Mouse (Mus musculus) limb, embryonic 14.5 days (tissue): ENCODE data around the gene Cdkn2a. TPM values are rescaled to one million over a fixed set of nuclear protein-coding genes. Genes with fewer than 3 reads are reported as not detected.

ENCODE experiments used
- ATAC-seq: fragments of 200-750 bp; cut with Nextera tagmentation; 2 replicates; pipeline ENCODE4 v1.8.0; 2017; ENCODE audit warnings: low read depth, moderate number of reproducible peaks, moderate TSS enrichment; ENCODE audit not compliant: low FRiP score
- DNase-seq: peaks from one replicate; pipeline ENCODE4 v3.0.0-alpha.2; 2015; ENCODE audit warnings: low spot score
- H3K27ac ChIP-seq: fragments of 300-500 bp; sonication (generic); replicated peaks from 2 replicates; pipeline ENCODE4 v1.5.1; 2014; ENCODE audit warnings: low read depth, mild to moderate bottlenecking, low read length, moderate library complexity, mixed read lengths
- H3K27me3 ChIP-seq: fragments of 300-500 bp; sonication (generic); 2 replicates; pipeline ENCODE4 v1.6.1; 2014; ENCODE audit warnings: low read length, mixed read lengths; ENCODE audit not compliant: control insufficient read depth, insufficient read depth
- H3K36me3 ChIP-seq: fragments of 300-500 bp; sonication (generic); 2 replicates; pipeline ENCODE4 v1.6.1; 2014; ENCODE audit warnings: mild to moderate bottlenecking, low read length, moderate library complexity, mixed read lengths; ENCODE audit not compliant: control insufficient read depth, insufficient read depth
- H3K4me1 ChIP-seq: fragments of 300-500 bp; sonication (generic); 2 replicates; pipeline ENCODE4 v1.6.1; 2014; ENCODE audit warnings: antibody characterized with exemption, low read length, mixed read lengths; ENCODE audit not compliant: control insufficient read depth, insufficient read depth
- H3K4me2 ChIP-seq: fragments of 300-500 bp; sonication (generic); replicated peaks from 2 replicates; pipeline ENCODE4 v1.6.1; 2014; ENCODE audit warnings: low read depth, mild to moderate bottlenecking, low read length, moderate library complexity; ENCODE audit not compliant: severe bottlenecking
- H3K4me3 ChIP-seq: fragments of 300-500 bp; sonication (generic); replicated peaks from 2 replicates; pipeline ENCODE4 v1.5.1; 2014; ENCODE audit warnings: low read length
- H3K9ac ChIP-seq: fragments of 300-500 bp; sonication (generic); 2 replicates; pipeline ENCODE4 v1.6.1; 2014; ENCODE audit warnings: mild to moderate bottlenecking, low read depth, low read length, moderate library complexity; ENCODE audit not compliant: severe bottlenecking
- H3K9me3 ChIP-seq: fragments of 300-500 bp; sonication (generic); 2 replicates; pipeline ENCODE4 v1.6.1; 2016; ENCODE audit warnings: low read length; ENCODE audit not compliant: control insufficient read depth
- POLR2A ChIP-seq: fragments of 200-500 bp; IDR thresholded peaks from 2 replicates; pipeline ENCODE4 v1.8.0; 2012; ENCODE audit warnings: inconsistent platforms, mild to moderate bottlenecking, moderate library complexity, borderline replicate concordance; ENCODE audit not compliant: insufficient read depth, insufficient read length; ENCODE audit errors: extremely low read depth
- WGBS: fragments of 180-500 bp; shearing (Covaris S2); extraction: QIAGEN DNeasy Blood & Tissue Kit; methylation state at CpG from one replicate; pipeline ENCODE4 v1.1.7; 2014; 5-methylcytosine and 5-hydroxymethylcytosine counted together
- polyA plus RNA-seq, 2 experiments: library from polyadenylated mRNA; depleted of rRNA in 1 of 2; stranded (reverse) in 1 of 2; unstranded in 1 of 2; fragments of >200 nt; fragmentation: Nextera tagmentation in 1 of 2; extraction: Ambion mirVana in 1 of 2; gene quantifications; 2 replicates each; pipeline versions ENCODE4 v1.2.1 to v1.2.3; 2012 to 2014

Gene Cdkn2a
- polyA plus RNA-seq, 2 experiments = 0.47 TPM; not detected in 1

GRCm38 (mm10) chr4:89275811-89276584, 18.5 kb downstream of the Cdkn2a start:
- Histone ChIP-seq H3K4me2 (no peak overlapping the region), H3K9ac (no peak overlapping the region), H3K4me1 (no peaks in the 10 kb centered on the region), H3K9me3 (no peaks in the 10 kb centered on the region; the same call in 1 of the 2 replicates), H3K36me3 (no peaks in the 10 kb centered on the region), H3K27ac (no peak overlapping the region), H3K27me3 (peaks cover 94% of the 10 kb centered on the region), H3K4me3 (no peak overlapping the region)
- ATAC-seq (no peak), DNase-seq (no peak)
- WGBS = 1% methylated on average over 25 of the region's 25 CpGs
- no peak for TF ChIP-seq POLR2A

GRCm38 (mm10) chr4:89274829-89275548, 19.5 kb downstream of the Cdkn2a start:
- no peak for DNase-seq
- peaks cover 94% of the 10 kb centered on the region for H3K27me3 ChIP-seq
- no peak overlapping the region for H3K27ac ChIP-seq
- no peak for ATAC-seq
- H3K4me3 ChIP-seq = no peak overlapping the region
- H3K9ac ChIP-seq = no peak overlapping the region
- no peaks in the 10 kb centered on the region for H3K36me3 ChIP-seq
- no peak for TF ChIP-seq POLR2A
- no peaks in the 10 kb centered on the region for H3K4me1 ChIP-seq
- no peak overlapping the region for H3K4me2 ChIP-seq
- H3K9me3 ChIP-seq = no peaks in the 10 kb centered on the region; the same call in 1 of the 2 replicates
- WGBS = 0% methylated on average over 24 of the region's 24 CpGs

GRCm38 (mm10) chr4:89274006-89274405, 20.4 kb downstream of the Cdkn2a start:
- Histone ChIP-seq H3K27me3 (peaks cover 90% of the 10 kb centered on the region), H3K4me2 (no peak overlapping the region), H3K36me3 (no peaks in the 10 kb centered on the region), H3K4me3 (no peak overlapping the region), H3K9me3 (no peaks in the 10 kb centered on the region; the same call in 1 of the 2 replicates), H3K4me1 (no peaks in the 10 kb centered on the region), H3K27ac (no peak overlapping the region), H3K9ac (no peak overlapping the region)
- 2% methylated on average over 14 of the region's 14 CpGs for WGBS
- ATAC-seq (no peak), DNase-seq (no peak)
- no peak for TF ChIP-seq POLR2A

- H3K9ac ChIP-seq = no peak overlapping the region
- WGBS = 0% methylated on average over 9 of the region's 9 CpGs
- DNase-seq (no peak), ATAC-seq (no peak)
- no peaks in the 10 kb centered on the region; the same call in 1 of the 2 replicates for H3K9me3 ChIP-seq
- no peaks in the 10 kb centered on the region for H3K4me1 ChIP-seq
- no peaks in the 10 kb centered on the region for H3K36me3 ChIP-seq
- H3K4me3 ChIP-seq = no peak overlapping the region
- no peak overlapping the region for H3K4me2 ChIP-seq
- H3K27me3 ChIP-seq = peaks cover 86% of the 10 kb centered on the region
- H3K27ac ChIP-seq = no peak overlapping the region
- no peak for TF ChIP-seq POLR2A
Measured at GRCm38 (mm10) chr4:89273585-89273984, 20.9 kb downstream of the Cdkn2a start.

- no peak overlapping the region for H3K27ac ChIP-seq
- H3K4me3 ChIP-seq = no peak overlapping the region
- under 1% methylated on average over 20 of the region's 20 CpGs for WGBS
- DNase-seq = no peak
- H3K9ac ChIP-seq = no peak overlapping the region
- no peaks in the 10 kb centered on the region for H3K4me1 ChIP-seq
- H3K27me3 ChIP-seq = peaks cover 80% of the 10 kb centered on the region
- H3K36me3 ChIP-seq = no peaks in the 10 kb centered on the region
- H3K4me2 ChIP-seq = no peak overlapping the region
- no peak for TF ChIP-seq POLR2A
- H3K9me3 ChIP-seq = no peaks in the 10 kb centered on the region; the same call in 1 of the 2 replicates
- no peak for ATAC-seq
Measured at GRCm38 (mm10) chr4:89272961-89273540, 21.4 kb downstream of the Cdkn2a start.
